Mouse (Mus musculus): ENCODE data around the gene Mydgf. TPM values are rescaled to one million over a fixed set of nuclear protein-coding genes. Genes with fewer than 3 reads are reported as not detected.

Gene Mydgf
- total RNA-seq, 2 experiments from 2014 or later = 23.4 to 26.4 TPM

DNA sequence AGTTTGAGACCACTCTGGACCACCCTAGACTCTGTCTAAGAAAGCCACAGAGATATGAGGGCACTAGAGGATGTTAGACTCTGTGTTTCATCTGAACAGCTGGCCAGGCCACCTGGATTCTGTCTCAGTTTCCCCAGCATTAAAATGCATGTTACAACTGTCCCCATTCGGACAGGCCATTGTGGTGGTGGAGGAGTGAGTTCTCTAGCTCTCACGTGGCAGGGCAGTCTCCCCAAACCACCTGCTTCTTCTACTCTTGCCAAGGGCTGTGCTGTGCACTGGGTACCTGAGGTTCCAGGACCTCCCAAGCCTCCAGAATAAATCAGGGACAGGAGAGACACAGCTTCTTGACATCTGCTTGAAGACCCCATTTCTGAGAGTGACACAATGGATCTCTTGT, 33.8 kb downstream of the Mydgf start:
- DNase-seq = no peak

DNA sequence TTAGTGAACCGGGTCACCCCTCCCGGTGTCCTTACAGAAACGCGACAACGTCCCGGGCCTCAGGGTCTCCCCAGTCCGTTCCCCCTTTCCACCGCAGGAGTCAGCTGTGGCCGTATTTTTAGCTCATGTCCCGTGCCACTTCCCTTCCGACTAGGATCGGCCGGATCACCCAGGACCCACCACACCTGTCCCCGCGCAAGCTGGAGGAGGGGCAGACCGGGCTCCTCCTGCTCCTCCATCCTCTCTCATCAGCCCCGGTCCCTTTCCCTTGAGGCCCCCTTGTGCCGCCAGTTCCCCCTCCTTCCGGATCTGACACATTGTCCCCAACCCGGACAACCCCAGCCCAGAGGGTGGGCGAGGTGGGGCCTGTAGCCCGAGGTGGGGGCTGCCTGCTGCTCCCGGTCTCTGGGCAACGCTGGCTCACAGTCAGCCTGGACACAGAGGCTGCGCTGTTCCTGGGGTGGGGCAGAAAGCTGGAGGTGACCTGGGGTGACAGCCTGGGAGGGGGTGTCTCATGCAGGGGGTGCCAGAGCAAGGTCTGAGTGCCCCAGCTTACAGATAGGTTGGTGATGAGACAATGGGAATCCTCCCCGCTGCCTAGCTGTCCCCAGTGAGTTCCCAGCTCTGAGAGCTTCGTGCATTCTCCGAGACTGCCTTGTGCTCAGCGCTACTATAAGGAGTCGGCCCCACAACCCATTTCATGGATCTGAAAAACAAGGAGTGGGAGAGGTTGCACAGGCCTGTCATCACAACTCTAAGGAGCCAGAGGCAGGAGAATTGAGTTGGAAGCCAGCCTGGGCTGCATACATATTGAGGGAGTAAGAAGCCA, 34.7 kb downstream of the Mydgf start:
- DNase-seq = no peak
- intact Hi-C loops (cut with DNase I; ENCODE audit: low total_unique reads) = no loop called here

More for the DNA sequence above, 33.8 kb downstream of the Mydgf start:
- intact Hi-C loops (cut with DNase I; ENCODE audit: low total_unique reads) = no loop called here

DNA sequence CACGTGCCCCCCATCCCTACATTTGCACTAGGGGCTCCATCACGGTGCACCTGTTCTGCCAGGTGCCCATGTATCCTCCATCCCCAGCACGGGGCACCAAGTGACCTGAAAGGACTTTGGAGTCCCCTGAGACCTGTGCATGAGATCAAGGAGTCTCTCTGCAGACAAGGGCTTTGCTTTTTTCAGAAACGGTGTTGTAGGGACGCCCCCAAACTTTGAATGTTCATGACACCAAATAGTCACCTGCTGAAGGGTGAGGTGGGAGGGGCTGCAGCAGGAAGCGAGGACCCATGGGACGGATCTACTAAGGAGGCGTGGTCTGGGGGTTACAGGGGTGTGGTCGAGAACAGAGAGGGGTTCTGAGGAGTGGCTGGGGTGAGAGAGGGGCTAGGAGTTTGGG, 35.4 kb downstream of the Mydgf start:
- intact Hi-C loops (cut with DNase I; ENCODE audit: low total_unique reads) = no loop called here
- no peak for DNase-seq

DNA sequence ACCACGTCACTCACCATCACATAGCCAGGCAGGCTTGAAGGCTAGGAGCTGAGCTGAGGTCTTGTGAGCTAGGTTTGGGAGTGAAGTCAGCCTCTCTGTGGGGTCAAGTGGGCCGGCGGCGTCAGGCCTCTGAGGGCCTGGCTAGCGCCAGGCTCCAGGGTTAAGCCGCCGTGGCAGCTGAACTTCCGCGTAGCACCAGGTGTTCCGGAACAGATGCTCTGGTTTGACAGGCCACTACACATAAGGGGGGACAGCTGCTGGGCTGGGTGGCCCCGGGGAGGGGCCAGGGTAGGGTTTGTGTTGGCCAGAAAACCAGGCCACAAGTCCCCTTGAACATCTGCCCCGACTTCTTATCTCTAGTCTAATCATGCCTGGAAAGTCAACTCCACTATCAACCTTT, 36.3 kb downstream of the Mydgf start:
- intact Hi-C loops (cut with DNase I; ENCODE audit: low total_unique reads) = no loop called here
- no peak for DNase-seq

DNA sequence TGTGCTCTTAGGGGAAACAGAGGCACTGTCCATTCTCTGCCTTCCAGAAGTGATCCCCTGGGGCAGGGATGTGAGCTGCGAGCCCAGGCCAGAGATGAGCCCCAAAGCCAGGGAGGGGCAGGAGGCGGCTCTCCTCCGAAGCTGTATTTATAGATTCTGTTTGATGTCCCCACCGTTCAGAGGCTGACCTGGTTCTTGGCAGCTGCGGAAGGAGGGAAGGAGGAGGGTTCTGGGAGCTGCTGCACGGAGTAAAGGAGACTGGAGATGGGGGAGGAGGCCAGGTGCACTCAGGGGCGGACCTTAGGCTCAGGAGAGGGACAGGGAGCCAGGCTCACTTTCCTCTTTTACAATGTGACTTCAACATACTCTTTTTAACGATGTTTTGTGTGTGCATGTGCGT, 37.6 kb downstream of the Mydgf start:
- no peak for DNase-seq
- intact Hi-C loops (cut with DNase I; ENCODE audit: low total_unique reads) = no loop called here

DNA sequence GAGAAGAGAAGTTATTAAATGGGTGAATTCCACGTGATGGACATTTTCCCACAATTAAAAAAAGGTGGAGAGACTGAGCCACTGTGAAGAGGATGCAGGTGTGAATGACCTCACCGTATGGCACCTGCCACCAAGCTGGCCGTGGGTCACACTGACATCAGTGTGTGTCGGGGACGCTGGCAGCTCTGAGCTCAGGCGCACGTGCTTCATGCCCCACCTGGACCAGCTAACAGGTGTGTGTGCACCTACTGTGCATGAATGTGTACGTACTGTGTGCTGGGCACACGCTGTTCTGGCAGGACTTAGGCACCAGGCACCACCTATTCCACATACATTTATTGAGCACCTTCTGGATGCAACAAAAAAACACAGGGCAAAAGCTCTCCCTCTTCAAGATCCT, 39.2 kb downstream of the Mydgf start:
- DNase-seq = no peak
- intact Hi-C loops (cut with DNase I; ENCODE audit: low total_unique reads) = no loop called here

DNA sequence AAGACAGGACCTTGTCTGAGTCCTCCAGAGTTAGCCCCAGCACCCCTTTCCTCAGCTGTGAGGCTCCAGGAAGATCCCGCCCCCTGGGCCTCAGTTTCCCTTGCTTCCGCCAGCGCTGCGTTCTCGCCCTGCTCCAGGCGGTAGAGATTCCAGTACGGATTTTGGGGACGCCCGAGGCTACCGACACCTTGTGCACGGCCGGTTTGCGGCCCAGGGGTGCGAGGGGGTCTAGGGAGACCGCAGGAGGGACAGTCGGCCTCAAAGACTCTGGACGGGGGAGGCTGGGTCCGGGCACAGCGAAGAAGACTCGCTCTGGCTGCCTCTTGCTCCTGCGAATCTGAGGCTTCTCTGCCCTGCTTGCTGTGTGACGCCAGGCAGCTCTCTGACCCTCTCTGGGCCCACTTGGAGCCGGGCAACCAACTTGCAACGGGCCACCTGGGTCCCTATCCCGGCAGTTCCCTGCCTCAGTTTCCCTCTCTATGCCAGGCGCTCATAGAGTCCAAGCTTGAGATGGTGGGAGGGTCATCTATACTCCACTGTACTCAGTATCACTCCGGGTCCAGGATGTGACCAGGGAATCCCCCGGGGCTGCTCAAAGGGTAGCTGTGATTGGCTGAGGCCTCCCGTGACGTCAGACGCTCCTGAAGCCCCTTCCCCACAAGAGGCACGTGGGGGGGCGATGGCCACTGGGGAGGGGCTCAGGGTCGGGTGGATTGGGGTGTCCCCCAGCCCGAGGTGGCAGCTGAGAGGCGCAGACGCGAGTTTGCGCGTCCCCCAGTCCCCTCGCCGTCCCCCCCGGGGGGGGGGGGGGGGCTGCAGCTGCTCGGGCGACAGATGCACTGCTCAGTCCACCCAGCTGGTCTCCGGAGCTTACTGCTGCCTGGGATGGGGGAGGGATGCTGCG, 41.8 kb downstream of the Mydgf start:
- peak; percentile 46 for DNase-seq
- intact Hi-C loops (cut with DNase I; ENCODE audit: low total_unique reads) = no loop called here

DNA sequence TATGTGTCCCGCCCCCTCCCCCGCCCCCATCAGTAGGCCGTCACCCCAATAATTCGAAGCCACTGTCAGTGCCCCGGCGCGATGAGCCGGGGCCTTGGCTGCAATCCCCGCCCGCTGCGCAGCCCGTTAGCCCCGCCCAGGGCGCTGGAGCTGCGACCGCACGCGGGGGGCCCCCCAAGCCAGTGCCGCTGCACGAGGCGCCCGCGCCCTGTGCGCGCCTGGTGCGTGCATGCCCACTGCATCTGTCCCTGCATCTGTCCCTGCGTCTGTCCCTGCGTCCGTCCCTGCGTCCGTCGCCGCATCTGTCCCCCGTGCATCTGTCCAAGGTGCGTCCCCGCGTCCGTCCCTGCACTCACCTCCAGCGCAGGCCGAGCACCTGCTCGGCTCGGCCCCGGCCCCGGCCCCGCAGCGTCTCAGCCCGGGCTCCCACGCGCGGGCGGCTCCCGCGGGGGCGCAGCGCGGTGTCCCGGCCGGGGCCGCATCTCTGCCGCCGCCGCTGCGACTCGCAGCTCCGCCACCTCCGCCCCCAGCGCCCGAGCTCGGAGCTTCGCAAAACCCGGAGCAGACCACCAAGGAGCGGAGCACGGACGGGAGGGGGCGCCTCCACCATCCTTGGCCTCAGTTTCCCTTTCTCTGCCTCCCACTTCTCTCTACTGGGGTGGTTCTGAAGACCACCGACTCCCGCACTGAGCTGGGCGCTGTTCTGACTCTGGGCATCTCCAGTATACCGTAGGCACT, 43.7 kb downstream of the Mydgf start, which contains the start of gene Sema6b:
TSS of gene Sema6b (minus strand) at position 486 of the 738 bp plus-strand sequence.
- intact Hi-C loops (cut with DNase I; ENCODE audit: low total_unique reads) = no loop called here
- peak; percentile 70 for DNase-seq

DNA sequence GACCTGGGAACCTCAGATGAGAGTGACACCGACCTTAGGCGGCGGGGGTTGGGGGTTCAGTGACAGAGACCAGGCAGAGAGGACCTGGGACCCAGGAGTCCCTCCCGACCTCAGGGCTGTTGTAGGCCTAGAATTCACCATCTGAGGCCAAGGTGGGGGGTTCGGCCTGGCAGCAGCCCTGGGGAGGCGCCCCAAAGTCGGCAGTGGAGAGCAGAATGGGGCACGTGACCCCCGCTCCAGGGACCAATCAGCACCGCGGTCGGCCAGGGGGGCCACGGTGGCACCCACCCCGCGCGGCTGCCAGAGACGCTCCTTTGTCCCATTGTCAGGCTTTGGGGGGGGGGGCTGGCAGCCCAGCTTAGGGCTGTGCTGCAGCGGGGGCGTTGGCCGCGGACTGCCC, 44.4 kb downstream of the Mydgf start:
- DNase-seq = peak; percentile 27
- intact Hi-C loops (cut with DNase I; ENCODE audit: low total_unique reads) = no loop called here

DNA sequence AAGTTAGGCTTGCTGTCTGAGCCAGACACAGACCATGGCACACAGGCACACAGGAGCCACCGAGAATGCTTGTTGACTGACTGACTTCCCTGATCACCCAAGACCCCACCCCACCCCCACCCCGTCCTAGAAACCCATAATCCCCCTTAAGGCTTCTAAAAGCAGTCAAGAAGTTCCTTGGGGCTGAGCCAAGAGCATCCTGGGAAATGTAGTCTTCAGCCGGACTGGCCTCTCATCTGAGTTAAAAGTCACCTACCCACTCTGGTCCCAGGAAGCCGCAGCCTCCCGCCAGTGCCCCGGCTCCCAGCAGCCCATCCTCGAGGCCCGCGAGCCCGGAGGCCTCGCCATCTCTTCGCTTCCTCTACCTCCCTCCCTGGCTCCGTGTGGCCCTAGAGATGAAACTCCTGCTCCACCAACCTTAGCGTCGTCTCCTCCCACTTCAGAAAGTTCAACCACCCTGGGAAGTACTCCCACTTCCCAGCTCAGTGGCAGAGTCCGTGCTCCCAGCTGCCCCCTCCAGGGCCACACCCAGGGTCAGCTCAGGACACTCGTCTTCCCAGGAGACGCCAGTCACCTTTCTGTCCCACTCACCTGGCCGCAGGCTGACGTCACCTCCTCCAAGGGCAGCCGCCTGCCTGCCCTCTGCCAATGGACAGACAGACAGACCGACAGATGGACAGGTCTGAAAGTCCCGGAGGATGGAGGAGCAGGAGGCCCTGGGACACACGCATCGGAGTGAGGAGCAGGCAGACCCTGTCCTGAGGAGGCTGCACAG, 45.7 kb downstream of the Mydgf start:
- DNase-seq = no peak
- intact Hi-C loops (cut with DNase I; ENCODE audit: low total_unique reads) = no loop called here

DNA sequence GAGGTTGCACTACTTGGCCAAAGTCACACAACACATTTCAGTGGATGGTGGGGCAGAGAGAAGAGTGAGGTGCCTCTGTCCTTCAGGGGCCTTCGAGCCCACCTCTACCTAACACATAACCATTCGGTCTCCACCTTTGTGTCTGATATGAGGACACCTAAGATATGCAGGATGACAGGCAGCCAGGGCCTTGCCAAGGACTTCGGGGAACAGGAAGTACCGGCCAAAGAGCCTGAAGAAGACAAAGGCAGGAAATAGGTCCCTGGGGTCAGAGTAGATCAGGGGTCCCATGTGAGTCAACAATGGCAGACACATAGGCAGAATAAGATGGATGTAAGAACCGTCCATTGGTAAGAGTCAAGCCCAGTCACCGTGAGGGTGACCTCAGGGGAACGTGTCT, 47.2 kb downstream of the Mydgf start:
- intact Hi-C loops (cut with DNase I; ENCODE audit: low total_unique reads) = no loop called here
- DNase-seq = no peak

DNA sequence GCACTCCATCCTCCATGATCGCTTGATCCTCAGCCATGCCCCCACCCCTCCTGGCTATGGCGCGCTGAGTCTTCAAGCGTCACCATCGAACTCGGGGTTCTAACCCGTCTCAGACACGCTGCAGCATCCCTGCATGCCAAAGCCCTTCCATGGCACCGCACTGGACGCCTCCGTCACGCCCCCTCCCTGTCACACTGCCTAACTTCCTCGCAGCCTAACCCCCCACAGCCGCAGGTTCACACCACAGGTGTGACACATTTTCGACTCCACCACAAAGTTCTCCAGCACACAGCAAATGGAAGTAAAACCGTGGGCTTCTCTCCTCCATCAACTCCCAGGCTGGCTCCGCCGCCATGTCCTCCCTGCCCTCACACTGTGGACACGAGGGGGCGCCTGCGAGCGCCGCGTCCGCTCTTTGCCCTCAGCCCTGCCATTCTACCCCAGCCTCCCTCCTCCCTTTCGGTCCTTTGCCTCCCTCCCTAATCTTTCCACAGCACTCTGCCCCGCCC, 49.2 kb downstream of the Mydgf start:
- intact Hi-C loops (cut with DNase I; ENCODE audit: low total_unique reads) = loop anchor here (5.0 kb wide), 1 partner anchor 118 kb away; no protein-coding TSS in a partner anchor
- peak; percentile 77 for DNase-seq

DNA sequence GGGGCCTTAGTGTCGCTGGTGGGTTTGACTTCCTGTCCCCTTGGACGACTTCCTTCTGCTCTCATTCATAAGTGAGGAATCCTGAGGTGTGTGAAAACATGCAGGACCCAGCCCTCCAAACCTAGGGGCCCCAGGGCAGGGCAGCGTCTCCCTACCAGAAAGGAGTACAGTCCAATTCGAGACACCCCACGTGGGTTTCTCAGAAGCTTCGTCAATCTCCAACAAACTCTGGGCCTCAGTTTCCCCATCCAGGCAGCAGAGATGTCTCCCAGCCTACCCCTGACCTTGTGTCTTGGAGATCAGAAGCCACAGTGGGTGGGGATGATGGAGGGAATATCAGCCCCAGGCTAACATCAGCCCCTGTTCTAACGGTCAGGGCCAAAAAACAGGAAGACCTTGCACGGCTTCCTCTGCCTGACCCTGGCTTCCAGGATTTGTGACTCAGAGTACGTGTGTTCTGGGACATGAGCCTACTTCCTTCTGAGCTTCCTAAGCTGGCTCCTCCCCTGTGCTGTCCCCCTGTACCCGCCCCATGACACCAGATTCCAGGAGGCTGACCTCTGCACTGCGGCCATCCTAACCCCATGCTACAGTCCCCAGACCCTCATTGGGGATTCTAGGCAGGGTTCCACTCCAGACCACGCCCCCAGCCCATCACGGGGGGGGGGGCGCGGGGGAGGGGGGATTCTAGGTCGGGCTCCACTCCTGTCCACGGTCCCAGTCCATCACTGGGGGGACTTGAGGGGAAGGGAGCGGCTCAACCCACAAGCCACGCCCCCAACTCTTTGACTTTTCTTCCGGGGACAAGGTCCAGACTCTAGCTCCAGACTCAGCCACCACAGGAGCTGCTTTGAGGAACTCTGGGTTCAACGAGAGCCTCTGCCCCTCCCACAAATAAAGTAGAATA, 50.0 kb downstream of the Mydgf start:
- DNase-seq = peak; percentile 67
- intact Hi-C loops (cut with DNase I; ENCODE audit: low total_unique reads) = loop anchor here (2.0 to 5.0 kb wide), 2 partner anchors 25 to 119 kb away; no protein-coding TSS in a partner anchor

DNA sequence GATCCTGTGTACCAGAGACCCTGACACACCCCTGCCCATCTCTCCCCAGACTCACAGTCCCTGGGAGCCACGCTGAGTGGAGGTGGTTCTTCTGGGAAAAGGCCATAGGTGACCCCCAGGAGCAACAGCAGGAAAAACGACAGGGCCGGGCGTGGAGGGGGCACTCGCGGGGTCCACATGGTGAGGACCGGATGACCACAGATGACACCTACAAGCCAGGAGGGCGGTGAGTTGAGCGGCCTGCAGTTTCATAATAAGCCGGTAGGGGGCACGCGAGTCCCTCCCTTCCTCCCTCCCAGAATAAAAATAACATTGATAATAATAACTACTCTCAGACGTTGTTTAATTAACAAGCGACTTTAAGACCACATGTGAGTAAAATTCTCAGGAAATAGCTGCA, 51.1 kb downstream of the Mydgf start:
- no peak for DNase-seq
- intact Hi-C loops (cut with DNase I; ENCODE audit: low total_unique reads) = loop anchor here (2.0 to 5.0 kb wide), 2 partner anchors 26 to 120 kb away; no protein-coding TSS in a partner anchor

DNA sequence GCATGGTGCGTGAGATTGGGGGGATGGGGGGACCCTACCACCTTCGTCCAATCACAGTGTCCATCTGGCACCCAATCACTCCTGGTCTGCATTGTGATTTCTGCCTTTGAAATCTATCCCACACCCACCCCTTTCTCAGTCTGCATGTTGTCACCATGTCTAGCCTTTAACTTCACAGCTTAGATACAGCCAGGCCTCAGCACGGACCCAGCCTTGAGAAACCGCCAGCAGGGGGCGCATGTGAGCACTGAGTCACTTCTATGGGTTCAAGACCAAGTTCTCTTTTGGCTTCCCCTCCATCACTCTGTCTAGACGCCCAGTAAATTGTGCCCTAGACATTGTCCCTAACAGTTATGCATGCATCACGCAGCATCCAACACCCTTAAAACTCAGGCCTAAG, 51.9 kb downstream of the Mydgf start:
- peak; percentile 69 for DNase-seq

DNA sequence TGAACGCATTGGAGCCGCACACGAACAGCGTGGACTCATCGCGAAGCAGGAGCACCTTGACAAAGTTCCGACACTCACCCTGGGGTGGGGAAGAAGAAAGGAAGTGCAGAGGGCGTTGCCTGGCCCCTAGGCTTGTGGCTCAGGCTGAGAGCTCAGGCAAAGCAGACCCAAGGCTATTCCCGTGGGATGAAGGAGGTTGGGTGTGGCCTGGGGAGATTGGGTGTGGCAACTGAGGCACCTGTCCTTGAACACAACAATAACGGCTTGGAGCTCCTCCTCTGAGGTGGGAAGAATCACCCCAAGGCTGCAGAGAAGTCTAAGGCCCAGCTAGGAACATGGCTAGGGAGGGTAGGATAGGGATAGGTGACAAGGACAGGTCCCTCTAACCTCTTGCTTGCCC, 52.6 kb downstream of the Mydgf start:
- DNase-seq = no peak
- intact Hi-C loops (cut with DNase I; ENCODE audit: low total_unique reads) = loop anchor here (5.0 kb wide), 1 partner anchor 121 kb away; no protein-coding TSS in a partner anchor

More for the DNA sequence above, 51.9 kb downstream of the Mydgf start:
- intact Hi-C loops (cut with DNase I; ENCODE audit: low total_unique reads) = loop anchor here (2.0 to 5.0 kb wide), 2 partner anchors 27 to 120 kb away; no protein-coding TSS in a partner anchor

DNA sequence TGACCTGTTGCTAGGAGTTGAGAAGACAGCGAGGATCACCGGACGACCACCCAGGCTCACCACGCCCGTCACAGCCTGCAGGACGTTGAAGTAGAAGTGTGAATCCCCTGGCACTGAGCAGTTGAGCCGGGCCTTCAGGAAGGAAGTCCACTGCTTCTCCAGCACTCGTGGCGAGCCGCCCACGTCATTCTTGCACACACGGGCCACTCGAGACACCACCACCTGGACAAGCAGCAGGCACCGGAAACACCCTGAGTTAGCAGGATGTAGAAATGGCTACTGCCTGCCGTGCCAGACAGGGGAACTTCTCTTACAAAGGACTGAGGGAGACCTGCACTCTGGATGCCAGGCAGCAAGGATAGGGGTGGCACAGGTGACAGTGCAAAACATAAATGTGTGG, 55.5 kb downstream of the Mydgf start:
- intact Hi-C loops (cut with DNase I; ENCODE audit: low total_unique reads) = no loop called here
- DNase-seq = no peak

DNA sequence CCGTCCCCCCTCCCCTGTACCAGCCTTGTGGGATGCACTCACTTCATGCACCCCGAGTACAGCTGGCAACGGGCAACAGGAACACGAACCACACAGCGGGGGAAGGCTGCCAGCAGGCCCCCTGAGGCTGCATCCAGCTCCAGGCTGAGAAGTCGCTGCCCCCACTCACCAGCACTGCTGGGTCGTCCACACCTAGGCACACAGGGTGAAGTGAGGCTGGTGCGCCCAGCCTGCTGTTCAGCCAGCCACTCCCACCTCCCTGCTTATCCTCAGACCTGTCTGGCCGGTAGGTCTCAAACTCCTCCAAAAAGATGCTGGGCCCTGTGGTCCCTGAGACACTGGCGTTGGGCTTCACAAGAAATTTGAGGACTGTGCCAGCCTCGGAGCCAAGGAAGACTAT, 57.5 kb downstream of the Mydgf start:
- intact Hi-C loops (cut with DNase I; ENCODE audit: low total_unique reads) = no loop called here
- DNase-seq = no peak

Data from gastrocnemius, postnatal 14 days (tissue).